Mouse (Mus musculus) kidney, embryonic 14.5 days (tissue): ENCODE data around the gene Gm13278. TPM values are rescaled to one million over a fixed set of nuclear protein-coding genes. Genes with fewer than 3 reads are reported as not detected.
"Not testable (repeated sequence)": the region's sequence is repeated elsewhere in the genome, so short reads cannot be mapped to it uniquely, and the experiment has no call there.

ENCODE experiments used
- ATAC-seq: fragments of 200-750 bp; cut with Nextera tagmentation; 2 replicates; pipeline ENCODE4 v1.8.0; 2017; ENCODE audit warnings: moderate number of reproducible peaks, mild to moderate bottlenecking, moderate TSS enrichment, moderate library complexity; ENCODE audit not compliant: low FRiP score, low TSS enrichment
- H3K27ac ChIP-seq: fragments of 300-500 bp; sonication (generic); 2 replicates; pipeline ENCODE4 v1.5.1; 2014; ENCODE audit warnings: low read depth, mild to moderate bottlenecking, low read length, moderate library complexity, mixed read lengths
- H3K27me3 ChIP-seq: fragments of 300-500 bp; sonication (generic); 2 replicates; pipeline ENCODE4 v1.6.1; 2014; ENCODE audit warnings: mild to moderate bottlenecking, low read length; ENCODE audit not compliant: control insufficient read depth, insufficient read depth
- H3K36me3 ChIP-seq: fragments of 300-500 bp; sonication (generic); 2 replicates; pipeline ENCODE4 v1.6.1; 2014; ENCODE audit warnings: low read length, mixed read lengths; ENCODE audit not compliant: control insufficient read depth, insufficient read depth
- H3K4me1 ChIP-seq: fragments of 300-500 bp; sonication (generic); 2 replicates; pipeline ENCODE4 v1.6.1; 2014; ENCODE audit warnings: low read length, mixed read lengths; ENCODE audit not compliant: control insufficient read depth, insufficient read depth
- H3K4me2 ChIP-seq: fragments of 300-500 bp; sonication (generic); replicated peaks from 2 replicates; pipeline ENCODE4 v1.6.1; 2014; ENCODE audit warnings: low read depth, mild to moderate bottlenecking, low read length
- H3K4me3 ChIP-seq: fragments of 300-500 bp; sonication (generic); 2 replicates; pipeline ENCODE4 v1.5.1; 2014; ENCODE audit warnings: mild to moderate bottlenecking, low read length
- H3K9ac ChIP-seq: fragments of 300-500 bp; sonication (generic); 2 replicates; pipeline ENCODE4 v1.6.1; 2014; ENCODE audit warnings: low read depth, mild to moderate bottlenecking, low read length, moderate library complexity
- H3K9me3 ChIP-seq: fragments of 300-500 bp; sonication (generic); 2 replicates; pipeline ENCODE4 v1.6.1; 2016; ENCODE audit warnings: low read length; ENCODE audit not compliant: control insufficient read depth
- WGBS: fragments of 180-500 bp; shearing (Covaris S2); extraction: QIAGEN DNeasy Blood & Tissue Kit; methylation state at CpG from one replicate; pipeline ENCODE4 v1.1.7; 2014; 5-methylcytosine and 5-hydroxymethylcytosine counted together
- polyA plus RNA-seq: library from polyadenylated mRNA; unstranded; fragments of >200 nt; fragmentation: Nextera tagmentation; extraction: Ambion mirVana; gene quantifications from 2 replicates; pipeline ENCODE4 v1.2.1, GENCODE M21; 2014

The Gm13278 gene
- polyA plus RNA-seq, 1 experiment from 2014 or later: not detected

GRCm38 (mm10) chr4:88781831-88782230, 9.5 kb upstream of the Gm13278 start, which contains the start of gene Ifnz:
TSS of gene Ifnz (plus strand) at chr4:88782131.
- ATAC-seq, H3K36me3 ChIP-seq: not testable (repeated sequence)
- 4% methylated on average over 2 of the region's 7 CpGs for WGBS

GRCm38 (mm10) chr4:88782335-88782734, 9.0 kb upstream of the Gm13278 start:
- H3K27ac ChIP-seq, H3K4me1 ChIP-seq, H3K9ac ChIP-seq, H3K4me2 ChIP-seq, H3K36me3 ChIP-seq, H3K9me3 ChIP-seq, H3K27me3 ChIP-seq, H3K4me3 ChIP-seq, ATAC-seq: not testable (repeated sequence)
- 0% methylated on average over 4 of the region's 31 CpGs for WGBS

More at GRCm38 (mm10) chr4:88781831-88782230, 9.5 kb upstream of the Gm13278 start, which contains the start of gene Ifnz:
- not testable (repeated sequence) for H3K4me1 ChIP-seq, H3K9me3 ChIP-seq, H3K27me3 ChIP-seq, H3K4me2 ChIP-seq, H3K9ac ChIP-seq, H3K27ac ChIP-seq, H3K4me3 ChIP-seq

- not testable (repeated sequence) for ATAC-seq, H3K4me2 ChIP-seq, H3K4me1 ChIP-seq, H3K27me3 ChIP-seq, H3K27ac ChIP-seq, H3K4me3 ChIP-seq, H3K9me3 ChIP-seq, H3K9ac ChIP-seq, H3K36me3 ChIP-seq
- no CpG with 5 or more reads among the region's 27 CpGs for WGBS
Observed at GRCm38 (mm10) chr4:88785409-88785808, 5.9 kb upstream of the Gm13278 start, which contains the start of gene Gm13276. TSS of gene Gm13276 (plus strand) at chr4:88785709.

GRCm38 (mm10) chr4:88788402-88788801, 2.9 kb upstream of the Gm13278 start, which contains the start of gene Gm13277:
TSS of gene Gm13277 (plus strand) at chr4:88788632.
- ATAC-seq, H3K9me3 ChIP-seq, H3K9ac ChIP-seq, H3K27ac ChIP-seq, H3K36me3 ChIP-seq, H3K27me3 ChIP-seq, H3K4me1 ChIP-seq, H3K4me2 ChIP-seq, H3K4me3 ChIP-seq: not testable (repeated sequence)
- WGBS: 0% methylated on average over 1 of the region's 28 CpGs

GRCm38 (mm10) chr4:88793936-88794675, 2.8 kb downstream of the Gm13278 start, which contains the start of gene Gm13275:
TSS of gene Gm13275 (plus strand) at chr4:88794487.
- not testable (repeated sequence) for H3K9ac ChIP-seq, H3K27me3 ChIP-seq, ATAC-seq, H3K4me2 ChIP-seq, H3K4me1 ChIP-seq, H3K27ac ChIP-seq, H3K9me3 ChIP-seq, H3K36me3 ChIP-seq, H3K4me3 ChIP-seq
- WGBS: 0% methylated on average over 7 of the region's 52 CpGs

GRCm38 (mm10) chr4:88797097-88797496, 5.7 kb downstream of the Gm13278 start, which contains the start of gene Gm13279:
TSS of gene Gm13279 (plus strand) at chr4:88797397.
- ATAC-seq, H3K27me3 ChIP-seq, H3K4me1 ChIP-seq: not testable (repeated sequence)

GRCm38 (mm10) chr4:88799365-88799764, 8.0 kb downstream of the Gm13278 start, which contains the start of gene Gm13285:
TSS of gene Gm13285 (plus strand) at chr4:88799665.
- 3% methylated on average over 3 of the region's 7 CpGs for WGBS
- not testable (repeated sequence) for H3K27me3 ChIP-seq, H3K9ac ChIP-seq, H3K36me3 ChIP-seq, H3K4me3 ChIP-seq, H3K9me3 ChIP-seq, H3K4me1 ChIP-seq, H3K4me2 ChIP-seq, ATAC-seq, H3K27ac ChIP-seq

More at GRCm38 (mm10) chr4:88797097-88797496, 5.7 kb downstream of the Gm13278 start, which contains the start of gene Gm13279:
- H3K36me3 ChIP-seq, H3K4me2 ChIP-seq, H3K9me3 ChIP-seq, H3K9ac ChIP-seq, H3K27ac ChIP-seq, H3K4me3 ChIP-seq: not testable (repeated sequence)
- WGBS: no CpG with 5 or more reads among the region's 28 CpGs

- H3K9ac ChIP-seq, H3K4me1 ChIP-seq, H3K4me2 ChIP-seq, H3K9me3 ChIP-seq, H3K27ac ChIP-seq, H3K36me3 ChIP-seq, H3K27me3 ChIP-seq, ATAC-seq, H3K4me3 ChIP-seq: not testable (repeated sequence)
- WGBS: no CpG with 5 or more reads among the region's 29 CpGs
Observed at GRCm38 (mm10) chr4:88802954-88803353, 11.6 kb downstream of the Gm13278 start, which contains the start of gene Gm13287. TSS of gene Gm13287 (plus strand) at chr4:88803254.

- not testable (repeated sequence) for H3K36me3 ChIP-seq, H3K4me2 ChIP-seq, H3K27me3 ChIP-seq, ATAC-seq, H3K9ac ChIP-seq, H3K27ac ChIP-seq, H3K4me3 ChIP-seq, H3K9me3 ChIP-seq, H3K4me1 ChIP-seq
- no CpG with 5 or more reads among the region's 8 CpGs for WGBS
Observed at GRCm38 (mm10) chr4:88805231-88805630, 13.9 kb downstream of the Gm13278 start, which contains the start of gene Gm13288. TSS of gene Gm13288 (plus strand) at chr4:88805531.
